Mouse (Mus musculus): ENCODE results near the gene Akap13.

DNA sequence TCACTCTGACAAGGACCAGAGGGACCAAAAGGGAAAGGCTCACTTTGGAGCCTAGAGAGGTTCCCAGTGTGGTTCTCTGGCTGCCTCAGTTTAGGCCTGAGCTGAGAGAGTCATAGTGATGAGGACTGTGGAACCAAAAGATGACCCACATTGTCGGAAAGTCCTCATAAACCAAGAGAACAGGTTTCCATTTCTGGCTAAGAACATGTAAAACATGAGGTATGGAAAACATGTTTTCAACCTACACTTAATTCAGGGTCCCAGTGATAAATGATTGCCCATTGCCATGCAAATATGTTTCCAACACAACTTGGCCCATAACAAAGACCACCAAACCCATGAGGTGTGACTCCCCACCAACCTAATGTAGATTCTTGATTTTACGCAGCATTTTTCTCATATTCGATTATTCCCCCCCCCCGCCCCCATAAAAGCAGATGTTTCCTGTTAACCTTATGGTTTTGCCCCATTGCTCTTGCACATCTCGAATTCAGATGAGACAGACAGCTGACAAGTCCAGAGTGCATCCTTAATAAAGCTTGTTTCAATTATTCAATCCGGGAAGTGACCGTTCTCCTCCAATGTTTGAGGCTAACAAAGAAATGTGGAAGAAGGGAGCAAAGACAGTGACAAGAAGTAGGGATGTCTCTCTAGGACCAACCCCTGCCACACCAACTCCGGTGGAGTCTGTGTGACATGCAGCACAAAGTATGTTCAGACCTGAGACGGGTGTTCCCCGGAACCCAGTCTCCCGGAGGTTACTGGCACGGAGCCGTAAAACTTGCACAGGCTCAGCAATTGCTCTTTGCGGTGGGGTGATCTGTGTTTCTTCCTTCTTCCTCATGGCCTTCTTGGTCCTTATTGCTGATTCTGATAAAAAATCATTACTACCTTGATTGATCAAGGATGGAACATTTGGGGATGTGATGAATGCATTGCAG lies 330.3 kb downstream of the Akap13 start:
- TF ChIP-seq CTCF (IDR thresholded peaks at IDR 0.05; ENCODE audit: borderline replicate concordance, insufficient read depth, low read depth, low read length) (no peak), POLR2A (IDR thresholded peaks at IDR 0.05; ENCODE audit: borderline replicate concordance, insufficient read depth, low read length) (no peak)

Data from cerebellum, adult 2 months (tissue).